Mouse (Mus musculus): ENCODE measurements around the gene Atoh8.

DNA sequence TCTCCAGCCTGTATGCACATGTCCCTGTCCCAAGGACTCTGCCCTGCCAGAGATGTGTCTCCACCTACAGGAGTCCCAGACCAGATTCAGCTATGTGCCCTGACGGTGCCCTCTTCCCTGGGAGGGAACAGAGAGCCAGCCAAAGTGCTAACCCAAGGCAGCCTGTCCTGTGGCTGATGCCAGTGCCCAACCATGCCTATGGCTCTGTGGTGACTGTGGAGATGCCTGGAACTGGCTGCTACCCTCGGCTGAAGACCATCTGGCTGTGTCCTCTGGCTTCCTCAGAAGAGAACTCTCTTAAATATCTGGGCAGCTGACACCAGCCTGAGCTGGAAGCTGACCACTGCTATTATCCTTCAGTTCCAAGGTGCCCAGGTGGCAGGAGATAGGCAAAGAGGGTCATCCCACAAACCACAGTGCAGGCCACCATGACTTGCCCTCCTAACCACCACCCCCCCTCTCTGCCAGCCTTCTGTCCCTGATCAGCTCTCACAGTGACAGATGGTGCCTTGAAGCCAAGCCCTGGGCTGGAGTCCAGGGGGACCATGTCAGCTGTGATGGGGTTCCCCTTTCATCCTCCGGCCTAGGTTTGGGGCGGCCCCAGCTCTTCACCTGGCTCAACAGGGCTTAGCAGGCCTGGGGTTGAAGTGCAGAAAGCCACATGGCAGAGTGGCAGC is 18.7 kb upstream of the Atoh8 start:
- TF ChIP-seq CTCF (IDR thresholded peaks at IDR 0.05; ENCODE audit: extremely low read depth, insufficient read length, insufficient replicate concordance, low read depth, low read length), result no peak
- TF ChIP-seq POLR2A (IDR thresholded peaks at IDR 0.05; ENCODE audit: low read depth, low read length), result no peak
